Mouse (Mus musculus): ENCODE measurements around the gene Arid5b. TPM values are rescaled to one million over a fixed set of nuclear protein-coding genes. Genes with fewer than 3 reads are reported as not detected.

The Arid5b gene
- total RNA-seq, 2 experiments from 2014 or later: 36.1 to 36.9 TPM

DNA sequence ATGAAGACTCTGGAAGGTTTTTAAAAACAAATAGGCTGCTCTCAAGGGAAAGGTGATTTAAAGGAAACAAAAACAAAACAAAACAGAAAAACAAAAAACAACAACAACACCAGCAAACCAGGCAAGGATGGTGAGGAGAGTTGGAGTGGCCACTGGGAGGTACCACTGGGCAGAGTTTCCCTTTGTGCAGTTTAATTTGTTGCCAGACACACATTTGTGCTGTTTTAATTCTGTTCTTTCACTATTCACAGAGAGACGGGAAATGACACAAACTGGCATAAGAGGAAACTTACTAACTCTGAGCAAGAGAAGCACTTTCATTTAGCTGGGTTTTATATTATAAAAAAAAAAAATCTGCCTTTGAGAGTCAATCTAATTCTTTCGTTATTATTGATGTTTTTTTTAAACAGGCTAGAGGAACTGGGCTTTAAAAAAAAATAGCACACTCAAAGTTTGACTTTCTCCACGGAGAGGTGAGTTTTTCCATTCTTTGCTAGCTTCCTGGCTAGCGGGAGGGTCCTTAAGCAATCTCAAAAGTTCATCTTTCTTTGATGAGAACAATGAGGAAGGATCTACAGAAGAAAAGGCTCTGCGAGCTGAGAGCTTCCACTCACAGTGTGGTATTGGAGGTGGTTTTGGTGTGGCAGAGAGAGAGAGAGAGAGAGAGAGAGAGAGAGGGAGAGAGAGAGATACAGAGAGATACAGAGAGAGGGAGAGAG, 39.7 kb downstream of the Arid5b start:
- no peak for DNase-seq (ENCODE audit: low spot score in 2 of 2)

DNA sequence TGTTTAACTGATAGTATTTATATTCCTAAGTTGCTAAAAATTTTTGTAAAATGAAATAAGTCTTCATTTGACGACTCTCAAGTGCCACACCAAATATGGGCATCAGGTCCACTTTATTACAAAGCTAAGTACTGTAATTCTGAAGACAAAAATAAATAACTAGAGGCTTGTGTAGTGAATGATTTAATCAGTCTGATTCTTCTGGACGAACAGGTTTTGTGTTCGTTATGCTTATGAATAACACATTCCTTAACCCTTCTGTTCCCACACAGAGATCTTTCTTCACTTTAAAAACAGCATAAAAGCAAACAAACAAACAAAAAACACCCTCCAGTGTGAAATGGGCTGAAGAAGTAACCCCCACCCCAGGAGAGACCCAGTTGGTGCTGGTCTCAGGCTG, 40.4 kb downstream of the Arid5b start:
- DNase-seq (ENCODE audit: low spot score in 2 of 2): no peak

DNA sequence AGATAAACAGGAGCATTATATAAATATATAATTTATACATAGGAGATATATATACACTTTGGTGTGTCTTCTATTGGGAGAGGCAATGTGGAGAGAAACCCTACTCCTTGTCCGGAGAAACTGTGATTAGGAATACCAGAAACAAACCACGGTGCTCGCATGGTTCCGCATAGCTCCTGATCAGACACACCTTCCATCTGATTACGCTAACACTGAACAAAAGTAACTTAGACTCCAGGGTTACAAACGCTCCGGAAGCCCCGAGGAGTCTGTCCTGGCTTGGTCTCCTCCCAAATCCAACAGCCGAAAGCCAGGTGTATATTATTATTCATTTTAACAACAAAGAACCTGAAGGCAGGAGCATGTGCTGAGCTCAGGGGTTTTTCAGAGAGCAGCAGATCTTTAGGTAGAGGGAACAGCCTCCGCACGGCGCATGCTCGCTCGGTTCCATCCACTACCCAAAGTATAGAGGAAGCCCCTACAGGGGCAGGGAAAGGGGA, 41.5 kb downstream of the Arid5b start:
- DNase-seq (ENCODE audit: low spot score in 2 of 2): no peak

DNA sequence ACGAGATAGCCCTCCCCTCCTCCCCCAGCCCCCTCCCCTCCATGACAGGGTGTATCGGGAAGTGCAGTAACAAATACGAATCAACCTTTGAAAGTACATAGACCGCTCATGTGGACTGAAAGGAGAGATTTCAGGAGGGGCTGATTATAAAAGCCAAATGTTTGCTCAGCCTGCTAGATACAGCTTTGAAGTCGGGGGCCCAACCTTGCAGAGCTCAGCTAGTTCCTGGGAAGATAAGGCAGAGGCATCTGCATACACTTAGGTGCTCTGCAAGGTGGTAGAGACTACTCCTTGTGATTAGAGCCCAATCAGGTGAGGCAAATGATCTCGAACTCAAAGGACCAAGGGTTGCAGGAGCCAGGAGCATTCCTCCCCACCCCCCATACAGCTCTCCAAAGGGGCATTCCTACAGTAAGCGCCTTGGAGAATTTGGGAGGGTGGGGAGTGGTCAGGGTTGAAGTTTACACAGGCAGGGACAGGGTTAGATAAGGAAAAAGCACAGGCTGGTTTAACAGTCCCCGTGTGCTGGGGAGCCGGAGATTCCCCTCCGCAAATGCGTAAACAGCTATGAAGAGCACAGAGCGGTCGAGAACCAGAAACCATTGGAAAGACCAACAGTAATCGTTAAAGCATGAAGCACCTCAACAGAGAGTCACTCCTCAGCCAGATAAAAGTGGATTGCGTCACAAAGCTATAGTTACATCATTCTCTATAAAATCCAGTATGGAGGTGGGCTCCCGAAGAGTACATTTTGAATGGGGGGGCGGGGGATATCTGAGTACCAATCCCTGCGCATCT, 47.0 kb downstream of the Arid5b start:
- no peak for DNase-seq (ENCODE audit: low spot score in 2 of 2)

GRCm38 (mm10) chr10:68230653-68231384, 47.7 kb downstream of the Arid5b start:
- DNase-seq (ENCODE audit: low spot score in 2 of 2): no peak

GRCm38 (mm10) chr10:68229640-68230565, 48.6 kb downstream of the Arid5b start:
- DNase-seq (ENCODE audit: low spot score in 2 of 2): no peak

GRCm38 (mm10) chr10:68222676-68223075, 55.9 kb downstream of the Arid5b start:
- DNase-seq (ENCODE audit: low spot score in 2 of 2): no peak

DNA sequence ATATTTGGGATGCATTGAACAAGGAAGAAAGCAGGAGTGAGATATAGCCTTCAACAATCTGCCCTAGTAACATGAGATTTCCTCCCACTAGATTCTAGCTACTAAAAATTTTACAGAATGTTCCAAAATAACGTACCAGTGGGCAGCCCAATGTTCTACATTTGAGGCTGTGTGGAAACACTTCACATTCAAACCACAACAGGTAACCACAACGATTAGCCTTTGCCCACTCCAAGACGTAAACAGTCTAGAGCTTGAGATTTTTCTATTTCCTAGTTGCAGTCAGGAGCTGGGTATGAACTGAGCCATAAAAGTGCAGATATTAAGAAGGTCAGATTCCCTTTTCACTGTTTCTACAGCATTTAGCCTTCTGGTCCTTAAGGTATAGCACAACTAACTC, 56.5 kb downstream of the Arid5b start:
- no peak for DNase-seq (ENCODE audit: low spot score in 2 of 2)

DNA sequence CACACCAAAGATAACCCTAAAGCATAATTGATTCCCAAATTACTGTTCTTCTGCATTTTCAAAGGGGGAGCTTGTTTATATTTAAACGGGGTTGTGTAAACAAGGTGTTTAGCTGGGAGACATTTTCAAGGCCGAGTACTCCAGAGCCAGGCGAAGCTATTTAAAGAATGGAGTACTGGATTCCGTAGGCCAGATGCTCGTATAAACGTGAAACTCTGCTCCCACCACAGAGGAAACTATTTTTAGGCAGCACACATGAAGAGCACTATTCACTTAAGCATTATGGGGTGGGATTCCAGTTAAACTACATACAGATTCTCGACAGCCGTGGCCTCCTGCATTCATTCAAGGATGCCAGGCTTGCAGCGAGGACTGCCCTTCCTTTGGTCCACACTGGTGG, 59.2 kb downstream of the Arid5b start:
- no peak for DNase-seq (ENCODE audit: low spot score in 2 of 2)

DNA sequence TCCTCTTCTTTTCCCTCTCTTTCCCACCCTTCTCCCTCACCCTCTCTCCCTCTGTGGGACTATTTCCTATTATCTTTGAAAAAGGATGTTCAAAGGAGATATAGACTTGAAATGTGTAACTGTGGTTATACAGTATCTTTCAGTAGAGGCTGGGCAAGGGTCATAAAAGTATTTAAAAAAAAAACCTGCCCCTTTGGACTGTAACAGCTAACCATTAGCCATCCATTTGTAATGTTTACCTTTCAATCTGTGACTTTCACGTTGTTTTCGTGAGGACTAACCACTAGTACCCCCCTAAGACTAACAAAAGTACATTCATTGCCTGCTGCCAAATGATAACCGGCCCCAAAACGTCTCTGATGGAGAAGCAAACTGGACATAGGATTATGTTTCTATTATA, 59.9 kb downstream of the Arid5b start:
- no peak for DNase-seq (ENCODE audit: low spot score in 2 of 2)

DNA sequence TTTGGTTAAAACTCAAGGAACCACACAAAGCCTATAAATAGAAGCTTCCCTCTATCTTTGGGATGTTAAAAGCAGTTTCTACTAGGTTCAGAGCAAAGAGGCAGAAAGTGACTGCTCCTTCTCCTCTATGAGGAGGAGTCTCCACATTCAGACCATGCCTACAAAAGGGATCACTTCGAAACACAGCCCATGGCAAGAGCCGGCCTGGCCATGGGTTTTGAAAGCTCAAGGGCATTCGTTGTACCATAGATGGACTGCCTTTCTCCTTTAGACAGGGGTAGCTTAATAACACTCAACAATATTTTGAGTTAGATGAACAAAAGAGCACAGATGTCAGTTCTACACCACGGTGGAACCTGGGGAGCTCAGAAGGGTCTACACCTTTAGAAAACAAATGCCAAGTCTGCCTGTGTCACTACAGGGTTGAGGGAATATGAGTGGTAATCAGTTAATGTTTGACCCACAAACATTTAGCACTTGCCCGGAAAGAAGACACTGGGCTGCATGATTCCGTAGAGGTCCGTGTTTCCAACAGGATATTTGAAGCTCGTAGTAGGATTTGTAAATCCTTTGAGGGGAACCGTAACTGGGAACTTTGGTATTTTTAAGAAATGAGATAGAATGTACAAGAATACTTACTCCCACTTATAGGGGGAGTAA, 63.6 kb downstream of the Arid5b start:
- no peak for DNase-seq (ENCODE audit: low spot score in 2 of 2)

GRCm38 (mm10) chr10:68212061-68212915, 66.3 kb downstream of the Arid5b start:
- DNase-seq (ENCODE audit: low spot score in 2 of 2): peak in 1 of 2 experiments; percentile 53

DNA sequence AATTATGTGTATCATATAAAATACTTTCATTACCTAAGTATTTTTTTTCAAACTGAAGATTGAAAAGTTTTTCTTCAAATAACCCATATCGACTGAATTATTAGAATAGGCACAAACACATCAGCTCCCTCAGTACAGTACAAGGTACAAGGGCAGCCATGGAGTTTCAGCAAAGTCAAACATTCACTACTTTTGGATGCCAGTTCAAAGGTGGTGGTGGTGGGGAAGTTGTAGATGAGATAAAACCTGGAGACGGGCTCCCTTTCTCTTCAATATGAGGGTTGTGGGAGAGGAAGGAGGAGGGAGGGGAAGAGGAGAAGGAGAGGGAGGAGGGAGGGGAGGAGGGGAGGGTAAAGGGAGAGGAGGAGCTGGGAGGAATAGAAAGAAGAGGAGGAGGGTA, 67.0 kb downstream of the Arid5b start:
- DNase-seq (ENCODE audit: low spot score in 2 of 2): no peak

DNA sequence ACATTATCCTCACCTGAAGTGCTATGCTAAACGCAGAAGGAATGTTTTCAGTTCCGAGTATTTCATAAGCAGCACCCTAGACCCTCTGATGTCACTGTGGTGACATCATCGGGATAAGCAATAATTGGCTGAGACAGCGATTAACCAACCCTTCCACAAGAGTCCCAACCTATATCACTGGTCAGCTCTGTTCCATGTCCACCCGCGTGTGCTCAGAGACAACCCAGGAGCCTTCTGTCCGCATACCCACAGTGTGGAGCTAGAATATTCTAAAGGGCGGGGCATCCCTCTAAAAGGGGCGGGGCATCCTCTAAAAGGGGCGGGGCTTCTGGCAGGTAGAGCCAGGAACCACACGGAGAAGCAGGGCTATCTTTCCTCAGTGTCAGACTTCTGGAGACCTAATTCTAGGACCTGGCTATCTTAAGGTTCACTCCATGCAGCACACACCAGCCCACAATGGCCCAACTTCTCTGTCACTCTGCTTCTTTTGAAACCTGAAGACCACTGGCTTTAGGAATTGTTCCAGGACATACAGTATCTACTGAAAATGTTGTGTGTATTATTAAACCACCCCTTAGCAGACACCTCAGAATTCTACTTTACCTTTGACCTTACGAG, 68.4 kb downstream of the Arid5b start:
- DNase-seq (ENCODE audit: low spot score in 2 of 2): no peak

GRCm38 (mm10) chr10:68208670-68209065, 69.9 kb downstream of the Arid5b start:
- no peak for DNase-seq (ENCODE audit: low spot score in 2 of 2)

DNA sequence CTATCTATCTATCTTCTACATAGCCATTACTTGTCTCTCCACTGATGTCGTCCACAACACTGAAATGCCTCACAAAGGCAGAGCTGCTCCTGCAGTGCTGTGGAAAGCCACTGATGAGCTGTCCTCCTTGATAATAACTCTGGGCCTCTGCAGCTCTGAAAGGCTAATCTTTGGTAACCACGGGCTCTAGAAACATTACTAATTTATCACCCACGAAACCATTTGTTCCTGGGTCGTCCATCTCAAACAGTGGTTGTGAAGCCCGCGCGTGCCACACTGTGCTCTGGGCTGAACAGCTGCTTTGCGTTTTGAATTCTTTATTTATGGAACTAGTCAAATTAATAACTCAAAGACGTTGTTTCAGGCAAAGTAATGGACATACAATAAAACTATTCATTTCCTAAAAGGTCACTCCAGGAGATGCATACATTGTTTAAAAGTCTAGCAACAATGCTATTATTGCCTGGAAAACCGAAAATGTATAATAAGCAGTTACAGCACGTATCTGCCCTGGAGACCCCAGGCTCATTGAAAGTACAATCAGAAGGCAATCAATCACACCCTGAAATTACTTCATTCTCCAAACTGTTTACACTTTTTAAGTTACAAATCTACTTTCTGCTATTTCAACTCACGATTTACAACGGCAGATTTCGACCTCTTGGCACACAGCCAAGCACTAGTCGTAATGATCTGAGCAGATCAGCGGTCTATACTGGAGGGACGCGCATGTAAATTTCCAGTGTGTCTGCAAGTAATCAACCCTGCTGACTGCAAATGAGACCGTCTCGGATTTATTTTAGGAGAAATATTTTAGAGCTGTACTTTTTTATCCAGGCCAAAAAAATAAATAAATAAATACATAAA, 70.5 kb downstream of the Arid5b start:
- DNase-seq (ENCODE audit: low spot score in 2 of 2): peak in 1 of 2 experiments; percentile 61

GRCm38 (mm10) chr10:68204391-68204790, 74.1 kb downstream of the Arid5b start:
- no peak for DNase-seq (ENCODE audit: low spot score in 2 of 2)

DNA sequence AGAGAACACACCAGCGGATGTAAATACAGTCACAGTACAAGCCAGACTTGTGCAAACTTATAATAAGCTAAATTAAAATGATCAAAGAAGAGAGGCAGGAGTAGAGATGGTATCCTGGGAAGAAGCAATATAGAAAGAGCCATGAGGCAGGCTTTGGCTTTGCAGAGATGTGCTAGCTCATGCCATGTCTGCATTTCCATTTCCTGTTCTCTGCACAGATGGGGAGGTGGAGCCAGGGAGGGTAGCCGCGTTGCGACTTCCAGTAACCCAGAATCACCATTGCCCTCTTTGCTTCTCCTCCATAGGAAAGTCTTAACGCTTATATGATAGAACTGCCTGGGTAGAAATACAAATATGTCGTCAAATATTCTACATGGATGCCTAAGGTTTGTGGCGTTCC, 74.7 kb downstream of the Arid5b start:
- DNase-seq (ENCODE audit: low spot score in 2 of 2): no peak

Measured in gastrocnemius, postnatal 4 days (tissue).